Mouse (Mus musculus): ENCODE measurements around the gene AI413582. TPM values are rescaled to one million over a fixed set of nuclear protein-coding genes. Genes with fewer than 3 reads are reported as not detected.

The AI413582 gene
- polyA plus RNA-seq (2017; shearing (Covaris generic)), result 100 TPM

GRCm38 (mm10) chr17:27565163-27565941 is at the start of gene AI413582:
TSS of gene AI413582 (minus strand) at chr17:27565756.

GRCm38 (mm10) chr17:27556315-27557011 is 9.1 kb downstream of the AI413582 start, which contains the start of gene Hmga1:
TSS of gene Hmga1 (plus strand) at chr17:27556497.

GRCm38 (mm10) chr17:27521303-27521702 is 44.3 kb downstream of the AI413582 start, which contains the start of gene Grm4:
TSS of gene Grm4 (minus strand) at chr17:27521403.

Other genes with a start within 250 kb of the AI413582 start
- gene Grm4, start 44.4 kb downstream of the AI413582 start, polyA plus RNA-seq (2017; shearing (Covaris generic)), result 0.27 TPM
- 55.6 TPM for gene Hmga1, start 9.3 kb downstream of the AI413582 start, polyA plus RNA-seq (2017; shearing (Covaris generic))
- 60.5 TPM for gene Nudt3, start 57.7 kb upstream of the AI413582 start, polyA plus RNA-seq (2017; shearing (Covaris generic))
- gene RPS10-NUDT3, start 69.5 kb upstream of the AI413582 start, polyA plus RNA-seq (2017; shearing (Covaris generic)), result not detected
- 979 TPM for gene Rps10, start 70.9 kb upstream of the AI413582 start, polyA plus RNA-seq (2017; shearing (Covaris generic))
- 14.1 TPM for gene Pacsin1, start 89.8 kb upstream of the AI413582 start, polyA plus RNA-seq (2017; shearing (Covaris generic))
- gene Spdef, start 163.2 kb upstream of the AI413582 start, polyA plus RNA-seq (2017; shearing (Covaris generic)), result not detected